Mouse (Mus musculus) C2C12 (cell line): ENCODE results near the gene Vegfb. TPM values are rescaled to one million over a fixed set of nuclear protein-coding genes. Genes with fewer than 3 reads are reported as not detected.

Source experiments
- H3K27me3 ChIP-seq: one replicate; pipeline ENCODE4 v1.6.1; 2011; ENCODE audit not compliant: control insufficient read depth, insufficient read depth, insufficient read length
- H3K36me3 ChIP-seq: one replicate; pipeline ENCODE4 v1.6.1; 2011; ENCODE audit not compliant: control insufficient read depth, insufficient read depth
- H3K4me3 ChIP-seq: one replicate; pipeline ENCODE4 v1.5.1; 2011; ENCODE audit warnings: mild to moderate bottlenecking, control low read depth; ENCODE audit not compliant: poor library complexity, insufficient read depth, severe bottlenecking
- H3K79me2 ChIP-seq: one replicate; pipeline ENCODE4 v1.6.1; 2011; ENCODE audit not compliant: control insufficient read depth, insufficient read depth
- H3K79me3 ChIP-seq: one replicate; pipeline ENCODE4 v1.6.1; 2011; ENCODE audit warnings: low read depth, control low read depth
- H3ac ChIP-seq: one replicate; pipeline ENCODE3; 2011; ENCODE audit warnings: low read depth; ENCODE audit not compliant: control insufficient read depth, insufficient read length
- CEBPB ChIP-seq: IDR thresholded peaks from one replicate; pipeline ENCODE4 v1.6.1; 2011; ENCODE audit warnings: low read depth, mild to moderate bottlenecking, control low read depth, moderate library complexity
- CTCF ChIP-seq: IDR thresholded peaks from one replicate; pipeline ENCODE4 v1.5.1; 2011; ENCODE audit not compliant: control insufficient read depth, insufficient read depth, insufficient read length
- FOSL1 ChIP-seq: IDR thresholded peaks from one replicate; pipeline ENCODE4 v1.8.0; 2011; ENCODE audit warnings: mild to moderate bottlenecking, low read length; ENCODE audit not compliant: poor library complexity, insufficient read depth, severe bottlenecking
- MAX ChIP-seq: IDR thresholded peaks from one replicate; pipeline ENCODE4 v1.6.1; 2011; ENCODE audit warnings: mild to moderate bottlenecking, control low read depth
- MYOD1 ChIP-seq: IDR thresholded peaks from one replicate; pipeline ENCODE4 v1.6.1; 2011; ENCODE audit warnings: low read depth; ENCODE audit not compliant: control insufficient read depth, insufficient read length
- MYOG ChIP-seq: IDR thresholded peaks from one replicate; pipeline ENCODE4 v1.6.1; 2011; ENCODE audit not compliant: control insufficient read depth, insufficient read length; ENCODE audit errors: extremely low read depth
- USF1 ChIP-seq: IDR thresholded peaks from one replicate; pipeline ENCODE4 v1.6.1; 2011; ENCODE audit warnings: low read depth, mild to moderate bottlenecking, control low read depth, moderate library complexity
- polyA plus RNA-seq: library from polyadenylated mRNA; unstranded; fragments of >200 nt; fragmentation: generic; extraction: Trizol; gene quantifications from one replicate; pipeline ENCODE4 v1.2.1, GENCODE M21; 2012; ENCODE audit warnings: missing spikeins

Vegfb gene
- polyA plus RNA-seq, 1 experiment = 37.7 TPM

DNA sequence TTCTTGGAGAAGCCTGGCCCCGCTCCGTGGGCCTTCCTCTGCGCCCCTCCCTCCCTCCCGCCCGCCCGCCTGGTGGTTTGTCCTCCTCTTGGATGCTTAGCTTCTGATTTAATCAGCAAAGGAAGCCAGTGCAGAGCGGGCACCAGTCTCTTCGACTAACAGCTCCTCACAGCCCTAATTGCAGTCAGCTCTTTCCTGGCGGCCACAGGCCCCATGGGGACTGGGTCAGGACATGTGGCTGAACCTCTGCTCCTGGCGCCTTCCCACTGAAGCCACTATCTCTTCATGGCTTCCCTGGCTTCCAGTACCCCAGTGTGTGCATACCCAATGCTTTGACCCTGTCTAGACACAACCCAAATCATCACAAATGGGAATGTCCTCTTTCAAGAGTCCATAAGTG, 31.0 kb downstream of the Vegfb start:
- Histone ChIP-seq H3K79me2 (no peaks in the 10 kb centered on the region), H3K36me3 (peaks cover 69% of the 10 kb centered on the region), H3K4me3 (no peak overlapping the region), H3K79me3 (no peaks in the 10 kb centered on the region), H3ac (no peak overlapping the region), H3K27me3 (no peaks in the 10 kb centered on the region)
- TF ChIP-seq FOSL1 (no peak), CEBPB (no peak), MYOD1 (no peak), USF1 (no peak), CTCF (no peak), MAX (no peak), MYOG (no peak)

DNA sequence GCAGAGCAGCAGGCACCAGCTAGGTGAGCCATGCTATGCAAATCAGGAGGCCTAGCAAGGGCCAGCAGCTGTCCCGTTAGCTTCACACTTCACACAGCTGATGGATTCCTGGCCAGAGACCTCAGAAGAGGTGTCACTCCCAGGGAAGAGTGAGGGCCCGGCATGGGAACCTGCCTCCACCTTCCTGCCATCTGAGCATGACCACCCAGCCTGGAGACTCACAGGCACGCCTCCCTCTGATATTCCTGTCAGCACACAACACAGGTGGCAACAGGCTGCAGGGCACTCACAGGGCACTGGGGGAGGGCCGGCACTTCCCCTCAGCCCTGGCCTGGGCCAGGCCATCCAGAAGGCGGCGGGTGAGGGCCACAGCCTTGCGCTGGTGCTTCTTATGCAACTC, 32.0 kb downstream of the Vegfb start:
- Histone ChIP-seq H3K79me2 (no peaks in the 10 kb centered on the region), H3ac (no peak overlapping the region), H3K79me3 (no peaks in the 10 kb centered on the region), H3K36me3 (peaks cover 61% of the 10 kb centered on the region), H3K4me3 (no peak overlapping the region), H3K27me3 (no peaks in the 10 kb centered on the region)
- TF ChIP-seq CTCF = no peak
- no peak for TF ChIP-seq FOSL1
- TF ChIP-seq MYOD1 = no peak
- no peak for TF ChIP-seq MYOG
- no peak for TF ChIP-seq MAX
- no peak for TF ChIP-seq USF1
- TF ChIP-seq CEBPB = no peak

DNA sequence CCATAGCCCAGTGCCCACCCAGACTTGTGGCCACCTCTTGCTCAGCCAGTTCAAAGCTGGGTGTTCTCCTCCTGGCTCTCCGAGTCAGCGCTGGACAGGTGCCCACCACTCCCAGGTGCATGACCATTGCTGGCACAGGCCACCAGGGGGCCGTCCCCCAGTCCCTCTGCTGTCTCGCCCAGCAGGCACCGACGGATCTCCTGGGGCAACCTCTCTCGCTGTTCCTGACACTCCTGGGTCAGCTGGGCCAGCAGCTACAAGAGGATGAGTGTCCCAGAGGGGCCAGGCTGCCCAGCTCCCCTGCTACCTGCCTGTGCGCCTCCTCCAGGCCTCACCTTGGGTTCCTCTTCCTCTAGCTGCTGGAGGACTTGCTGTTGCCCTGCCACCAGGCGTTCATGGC, 33.4 kb downstream of the Vegfb start:
- Histone ChIP-seq H3K27me3 (no peaks in the 10 kb centered on the region), H3K79me3 (no peaks in the 10 kb centered on the region), H3K36me3 (peaks cover 49% of the 10 kb centered on the region), H3K4me3 (no peak overlapping the region), H3K79me2 (no peaks in the 10 kb centered on the region), H3ac (no peak overlapping the region)
- TF ChIP-seq MYOG (no peak), CTCF (peak; percentile 21)

DNA sequence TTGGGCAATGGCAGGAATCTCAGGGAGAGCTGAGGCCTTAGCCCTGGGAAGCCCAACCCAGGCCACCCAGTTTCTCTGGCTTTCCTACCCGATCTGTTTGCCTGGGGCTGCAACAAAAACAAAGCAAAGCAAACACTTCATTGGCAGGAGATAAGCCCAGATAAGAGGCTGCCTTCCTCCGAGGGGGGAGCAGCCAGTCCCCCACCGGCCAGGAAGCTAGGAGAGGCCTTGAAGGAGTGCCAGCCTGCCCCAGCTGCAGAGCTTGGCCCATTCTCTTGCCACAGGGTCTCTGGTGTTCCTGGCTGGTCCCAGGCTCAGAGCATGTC, 34.8 kb downstream of the Vegfb start:
- Histone ChIP-seq H3ac (peak overlapping the region; percentile 52), H3K27me3 (no peaks in the 10 kb centered on the region), H3K79me3 (no peaks in the 10 kb centered on the region), H3K79me2 (no peaks in the 10 kb centered on the region), H3K36me3 (peaks cover 35% of the 10 kb centered on the region), H3K4me3 (peak overlapping the region; percentile 46)
- TF ChIP-seq CTCF (no peak), MAX (no peak), MYOG (no peak), CEBPB (no peak), FOSL1 (no peak), USF1 (no peak)

DNA sequence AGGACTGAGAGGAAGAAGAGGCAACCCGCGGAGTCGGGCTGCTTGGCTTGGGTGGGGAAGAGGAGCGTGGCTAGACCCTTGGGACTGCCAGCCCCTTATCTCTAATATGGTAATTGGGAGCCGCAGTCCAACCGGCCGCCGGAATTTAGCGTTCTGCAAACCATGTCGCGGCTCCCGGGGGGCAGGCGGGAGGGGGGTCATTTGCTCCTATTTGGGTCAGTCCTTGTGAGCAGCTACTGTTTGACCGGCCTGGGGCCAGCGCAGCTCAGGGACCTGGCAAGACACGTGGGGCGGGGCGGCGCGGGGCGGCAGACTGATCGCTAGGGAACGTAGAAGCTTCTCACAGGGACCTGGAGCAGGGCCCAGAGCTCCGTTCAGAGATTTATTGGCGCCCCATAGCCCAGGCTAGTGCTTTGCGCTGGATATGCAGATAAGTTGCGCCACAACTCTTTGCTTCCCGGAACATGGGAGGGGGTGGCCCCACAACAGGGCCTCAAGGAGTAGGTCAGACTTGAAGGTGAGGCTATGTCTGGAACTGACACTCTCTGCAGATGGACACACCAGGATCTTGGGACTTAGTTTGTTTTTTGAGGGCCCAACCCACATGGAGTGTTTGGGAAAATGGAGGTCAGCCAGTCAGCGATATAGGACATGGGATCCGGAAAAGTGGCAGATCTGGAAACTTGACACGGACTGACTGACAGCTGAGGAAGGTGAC, 35.3 kb downstream of the Vegfb start:
- Histone ChIP-seq H3K79me2 (no peaks in the 10 kb centered on the region), H3K27me3 (no peaks in the 10 kb centered on the region), H3K4me3 (peak overlapping the region; percentile 46), H3K36me3 (peaks cover 30% of the 10 kb centered on the region), H3ac (peak overlapping the region; percentile 52), H3K79me3 (no peaks in the 10 kb centered on the region)
- TF ChIP-seq MYOD1 (no peak), MAX (no peak), USF1 (no peak), CEBPB (peak; percentile 3), FOSL1 (no peak)

DNA sequence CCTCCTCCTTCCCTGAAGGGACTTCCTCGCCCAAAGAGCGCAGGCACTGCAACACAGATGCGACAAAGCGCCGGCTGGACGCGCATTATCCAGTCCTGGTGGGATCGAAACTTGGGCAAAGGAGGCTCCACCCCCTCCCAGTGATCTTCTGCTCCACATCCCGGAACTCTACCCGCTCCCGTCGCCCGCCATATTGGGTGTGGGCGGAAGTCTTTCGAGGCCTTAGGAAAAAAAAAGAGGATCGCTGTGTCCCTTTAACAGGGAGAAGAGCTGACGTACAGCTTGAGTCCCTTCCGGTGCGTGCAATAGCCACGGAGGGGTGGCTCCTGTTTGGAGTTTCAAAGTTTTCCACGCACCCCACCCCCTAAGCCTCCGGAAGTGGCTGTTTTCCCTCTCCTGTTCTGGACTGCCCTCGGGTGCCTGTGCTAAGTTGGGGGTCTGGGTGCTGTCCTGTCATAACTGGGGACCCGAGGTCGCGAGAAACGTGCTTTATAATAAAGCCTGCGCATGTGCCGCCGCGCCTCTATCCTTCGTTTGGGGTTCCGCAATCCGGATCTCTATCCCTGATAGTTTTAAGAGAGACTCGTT, 36.0 kb downstream of the Vegfb start:
- H3K27me3 ChIP-seq = no peaks in the 10 kb centered on the region
- peak overlapping the region; percentile 46 for H3K4me3 ChIP-seq
- TF ChIP-seq MYOD1 (no peak), FOSL1 (no peak), MAX (peak; percentile 89)
- peaks cover 29% of the 10 kb centered on the region for H3K36me3 ChIP-seq
- no peaks in the 10 kb centered on the region for H3K79me3 ChIP-seq
- peak overlapping the region; percentile 92 for H3ac ChIP-seq
- no peaks in the 10 kb centered on the region for H3K79me2 ChIP-seq
